Mouse (Mus musculus) left cerebral cortex, adult 8-10 months (tissue): Measurements from ENCODE around the gene Meiob. TPM values are rescaled to one million over a fixed set of nuclear protein-coding genes. Genes with fewer than 3 reads are reported as not detected.

Experiments used
- DNase-seq, 2 experiments: peaks; one replicate each; pipeline ENCODE4 v3.0.0; 2022; ENCODE audit warnings: low spot score in 2 of 2
- total RNA-seq, 4 experiments: library from RNA; stranded (reverse); gene quantifications; 2 replicates each; pipeline ENCODE4 v1.2.4; 2022

The Meiob gene
- not detected for total RNA-seq

DNA sequence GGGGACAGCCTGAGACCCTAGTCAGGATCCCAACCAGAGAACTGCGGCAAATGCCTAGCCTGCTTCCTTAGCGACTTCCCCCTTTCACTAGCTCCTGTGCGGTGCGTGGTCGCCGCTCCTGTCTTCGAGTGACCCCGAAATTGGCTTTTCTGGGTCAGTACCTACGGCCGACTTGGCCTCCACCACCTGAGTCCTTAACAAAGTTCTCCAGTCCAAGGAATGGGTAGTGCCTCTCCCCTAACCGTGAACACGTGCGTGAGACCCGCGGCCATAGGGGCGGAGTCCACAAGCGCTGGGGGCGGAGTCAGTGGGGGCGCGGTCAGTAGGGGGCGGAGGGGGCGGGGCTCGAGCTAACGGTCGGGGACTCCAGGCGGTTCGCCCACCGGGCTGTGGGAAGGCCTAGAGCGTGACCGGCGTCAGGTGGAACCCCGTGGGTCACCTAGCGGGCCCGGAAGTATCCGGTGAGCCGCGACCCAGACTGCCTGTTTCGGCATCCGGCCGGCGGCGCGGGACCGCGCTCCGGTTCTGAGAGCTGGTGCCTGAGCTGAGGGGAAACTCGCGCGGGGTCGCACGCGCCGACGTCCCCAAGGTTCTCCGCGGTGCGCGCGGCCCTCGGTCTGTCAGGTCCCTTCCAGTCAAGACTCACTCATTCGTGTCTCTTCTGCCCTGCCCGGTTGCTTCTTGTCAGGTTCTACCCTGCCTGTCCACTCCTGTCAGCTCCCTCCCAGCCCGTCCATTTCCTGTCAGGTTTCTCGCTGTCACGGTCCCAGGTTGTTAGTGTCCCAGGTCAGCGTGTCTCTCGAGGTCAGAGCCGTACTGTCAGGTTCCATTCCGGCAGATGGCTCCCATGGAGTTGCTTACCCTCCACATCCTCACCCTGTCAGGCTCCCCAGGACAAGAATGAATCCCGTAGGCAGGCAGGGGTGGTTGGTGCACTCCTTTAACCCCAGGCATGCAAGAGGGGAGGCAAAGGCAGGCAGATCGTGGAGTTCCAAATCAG is at the start of gene Meiob:
Gene Meiob, plus strand, starts transcription at position 338 of the 1,000 bp plus-strand sequence.
- peak in 1 of 2 experiments; percentile 4 for DNase-seq

GRCm38 (mm10) chr17:24757394-24757793 is 46.7 kb upstream of the Meiob start:
- no peak for DNase-seq

GRCm38 (mm10) chr17:24761121-24761520 is 43.0 kb upstream of the Meiob start:
- no peak for DNase-seq

DNA sequence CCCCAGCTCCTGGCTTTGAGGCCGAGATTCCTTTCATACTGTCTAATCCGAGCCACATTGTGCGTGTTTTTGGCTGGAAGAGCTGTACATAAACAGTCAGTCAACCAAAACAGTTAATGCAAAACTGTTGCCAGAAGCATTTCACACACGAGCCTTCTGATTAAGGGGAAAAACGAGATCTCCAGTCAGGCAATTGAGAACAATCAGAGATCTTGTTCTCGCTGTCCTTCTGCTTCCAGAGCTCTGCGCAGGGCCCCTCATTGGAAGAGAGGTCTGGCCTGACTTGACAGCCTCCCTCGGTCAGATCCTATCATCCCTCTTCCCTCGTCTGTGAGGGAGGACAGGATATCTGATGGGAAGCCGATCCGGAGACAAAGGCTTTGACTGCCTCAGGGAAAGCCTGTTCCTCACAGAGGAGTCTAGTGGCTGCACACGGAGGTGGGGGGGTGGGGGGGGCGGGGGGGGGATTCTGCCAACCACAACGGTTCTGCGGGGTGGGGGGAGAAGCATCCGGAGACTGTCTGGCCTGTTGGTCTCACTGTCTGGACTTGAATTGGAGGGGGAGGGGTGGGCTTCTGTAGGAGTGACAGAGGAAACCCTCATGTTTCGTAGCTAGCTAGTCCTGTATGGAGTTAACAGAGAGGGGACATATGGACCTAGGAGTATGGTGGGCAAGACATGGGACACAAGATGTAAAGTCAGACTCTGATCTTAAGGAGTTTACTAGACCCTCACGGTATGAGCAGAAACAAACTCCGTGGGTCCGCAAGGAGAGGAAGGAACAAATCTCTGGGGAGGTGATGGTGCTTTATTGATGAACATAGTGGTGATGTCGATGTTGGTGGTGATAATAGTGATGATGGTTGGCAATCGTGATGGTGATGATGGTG is 38.8 kb upstream of the Meiob start:
- no peak for DNase-seq

GRCm38 (mm10) chr17:24766266-24766875 is 37.7 kb upstream of the Meiob start:
- DNase-seq: no peak

GRCm38 (mm10) chr17:24769146-24769545 is 34.9 kb upstream of the Meiob start:
- no peak for DNase-seq

- no peak for DNase-seq
These were observed 30.8 kb upstream of the Meiob start for GRCm38 (mm10) chr17:24773241-24773640.

DNA sequence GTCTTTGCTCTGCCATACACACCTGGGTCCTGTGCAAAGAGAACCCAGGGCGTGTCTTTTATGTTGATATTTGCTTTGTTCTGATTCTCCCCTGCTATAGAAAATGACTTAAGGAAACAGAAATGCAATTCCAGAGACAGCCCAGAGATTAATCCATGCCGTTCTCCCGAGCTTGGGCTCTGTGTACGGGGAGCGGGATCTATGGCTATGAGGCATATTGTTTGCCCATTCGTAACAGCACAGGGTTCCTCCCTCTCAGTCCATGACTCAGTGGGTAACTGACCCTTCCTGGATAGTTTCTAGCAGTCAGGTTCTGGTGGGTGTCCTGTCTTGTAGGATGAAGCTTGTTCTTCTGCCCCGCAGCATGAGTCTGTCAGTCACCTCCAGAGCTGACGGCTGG is 28.9 kb upstream of the Meiob start:
- no peak for DNase-seq

DNA sequence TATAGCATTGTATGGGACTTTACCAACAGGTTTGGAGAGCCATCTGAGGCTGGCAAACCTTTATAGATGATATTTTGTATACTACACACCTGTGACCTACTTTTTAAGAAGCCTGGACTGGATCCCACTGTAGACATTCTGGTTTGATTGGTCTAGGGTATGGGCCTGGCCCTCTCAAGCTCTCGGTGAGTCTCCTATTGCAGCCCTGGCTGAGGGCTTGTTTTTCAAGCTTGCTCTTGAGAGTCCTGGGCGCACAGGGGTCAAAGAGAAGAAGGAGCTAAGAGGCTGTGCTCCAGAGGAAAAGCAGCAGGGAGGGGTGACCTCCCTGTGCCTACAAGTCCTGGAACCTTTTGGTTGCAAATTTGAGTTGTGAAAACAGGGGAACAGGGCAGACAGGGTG is 27.0 kb upstream of the Meiob start:
- DNase-seq: no peak

DNA sequence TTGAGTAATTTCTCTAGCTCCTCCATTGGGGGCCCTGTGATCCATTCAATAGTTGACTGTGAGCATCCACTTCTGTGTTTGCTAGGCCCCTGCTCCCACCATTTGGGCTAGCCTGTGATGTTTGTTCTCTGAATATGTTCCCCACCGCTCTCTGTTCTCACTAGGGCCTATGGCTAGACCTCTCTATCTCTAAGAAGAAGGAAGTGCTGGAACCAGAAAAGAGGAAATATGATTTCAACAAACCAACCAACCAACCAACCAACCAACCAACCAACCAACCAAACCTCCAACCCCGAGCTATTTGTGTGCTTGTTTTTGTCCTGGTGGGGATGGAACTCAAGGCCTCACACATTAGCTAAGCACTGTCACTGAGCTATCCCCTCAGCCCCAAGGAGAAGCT is 23.3 kb upstream of the Meiob start:
- DNase-seq: no peak

- DNase-seq: no peak
These were observed 11.9 kb upstream of the Meiob start for GRCm38 (mm10) chr17:24792190-24792589.

DNA sequence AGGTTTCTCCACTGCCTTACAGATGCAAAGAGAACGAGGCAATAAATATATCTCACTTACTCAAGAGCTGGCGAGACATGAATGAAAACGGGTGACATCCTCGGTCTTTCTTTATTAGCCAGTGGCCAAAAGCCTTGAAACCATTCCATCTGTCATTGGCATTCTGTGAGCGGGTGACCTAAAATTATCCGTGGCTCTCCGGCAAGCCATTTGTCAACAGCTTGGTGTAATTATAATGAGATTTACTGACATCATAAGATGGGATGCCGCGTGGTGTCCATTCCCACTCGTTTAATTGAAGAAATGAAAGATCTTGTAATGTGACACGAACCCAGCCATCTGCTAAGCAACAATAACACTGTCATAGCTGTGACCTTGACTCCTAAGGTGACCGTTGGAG is 9.3 kb upstream of the Meiob start:
- DNase-seq: no peak

- no peak for DNase-seq
These were observed 7.1 kb upstream of the Meiob start for GRCm38 (mm10) chr17:24796969-24797368.

GRCm38 (mm10) chr17:24798229-24798628 is 5.9 kb upstream of the Meiob start:
- no peak for DNase-seq

GRCm38 (mm10) chr17:24799476-24799875 is 4.6 kb upstream of the Meiob start:
- DNase-seq: no peak

- no peak for DNase-seq
These were observed 3.6 kb upstream of the Meiob start for GRCm38 (mm10) chr17:24800524-24800923.

- DNase-seq: no peak
These were observed 7.1 kb downstream of the Meiob start for GRCm38 (mm10) chr17:24811211-24811610.

- DNase-seq: no peak
These were observed 8.1 kb downstream of the Meiob start for GRCm38 (mm10) chr17:24812215-24812614.

DNA sequence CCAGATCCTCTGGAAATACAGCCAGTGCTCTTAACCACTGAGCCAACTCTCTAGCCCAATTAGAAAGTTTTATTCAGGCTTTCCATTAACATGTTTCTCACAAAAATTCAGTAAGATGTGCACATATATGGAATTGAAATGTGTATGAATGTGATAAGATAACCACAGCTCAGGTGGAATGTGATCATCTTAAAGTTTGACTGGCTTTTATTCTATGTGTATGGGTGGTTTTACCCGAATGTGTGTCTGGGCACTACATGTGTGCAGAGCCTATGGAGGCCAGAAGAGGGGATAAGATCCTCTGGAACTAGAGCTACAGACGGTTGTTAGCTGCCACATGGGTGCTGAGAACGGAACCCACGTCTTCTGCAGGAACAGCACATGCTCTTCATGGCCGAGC is 11.2 kb downstream of the Meiob start:
- DNase-seq: no peak

DNA sequence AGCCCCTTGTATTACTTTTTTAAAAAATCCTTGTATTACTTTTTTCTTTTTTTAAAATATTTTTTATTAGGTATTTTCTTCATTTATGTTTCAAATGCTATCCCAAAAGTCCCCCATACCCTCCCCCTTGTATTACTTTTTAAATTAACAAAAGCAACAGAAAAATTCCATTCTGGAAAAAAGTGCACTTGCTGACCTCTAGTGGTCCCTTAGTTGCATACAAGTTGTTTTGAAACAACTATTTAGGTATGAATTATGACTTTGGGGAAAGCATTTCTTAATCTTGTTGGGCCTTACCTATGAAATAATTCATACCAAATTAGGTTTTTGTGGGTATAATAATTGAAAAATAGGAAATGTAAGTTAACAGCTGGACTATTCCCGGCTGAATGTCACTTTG is 13.4 kb downstream of the Meiob start:
- no peak for DNase-seq

DNA sequence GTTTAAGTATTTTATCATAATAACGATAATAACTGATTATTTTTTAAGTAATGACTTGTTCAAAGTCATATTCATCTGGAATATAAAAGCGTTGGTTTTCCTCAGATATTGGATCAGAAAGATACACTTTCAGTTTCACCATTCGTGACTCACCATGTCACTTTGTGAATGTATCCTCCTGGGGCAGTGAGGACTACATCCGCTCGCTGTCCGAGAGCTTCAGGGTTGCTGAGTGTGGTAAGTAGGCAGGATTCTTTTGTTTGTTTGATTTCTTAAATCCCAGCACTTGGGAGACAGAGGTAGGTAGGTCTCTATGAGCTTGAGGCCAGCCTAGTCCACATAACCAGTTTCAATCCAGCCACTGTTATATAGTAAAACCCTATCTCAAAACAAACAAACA is 14.1 kb downstream of the Meiob start:
- DNase-seq: no peak

DNA sequence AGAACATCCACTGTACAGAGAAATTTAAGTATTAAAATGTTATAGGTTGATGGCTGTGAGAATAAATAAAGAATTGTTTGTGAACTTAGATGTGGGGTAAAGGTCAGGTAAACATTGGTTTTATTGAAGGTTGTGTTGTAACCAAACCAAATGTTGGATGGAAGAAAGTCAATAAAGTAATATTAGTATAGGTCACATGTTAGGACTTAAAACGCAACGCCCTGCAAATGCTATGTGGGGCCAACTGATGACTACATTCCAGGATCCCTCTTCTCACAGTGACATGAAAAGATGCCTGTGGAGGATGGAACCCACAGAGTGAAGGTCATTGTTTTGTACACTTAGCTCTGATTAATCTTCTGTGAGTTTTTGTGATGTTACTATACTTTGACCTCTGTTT is 15.4 kb downstream of the Meiob start:
- DNase-seq: no peak
